Mouse (Mus musculus): ENCODE data around the gene Tatdn2.
A peak's percentile ranks its signal among the peaks of the same experiment; 100 is the strongest.
"Not testable (repeated sequence)": the region's sequence is repeated elsewhere in the genome, so short reads cannot be mapped to it uniquely, and the experiment has no call there.

Gene Tatdn2

DNA sequence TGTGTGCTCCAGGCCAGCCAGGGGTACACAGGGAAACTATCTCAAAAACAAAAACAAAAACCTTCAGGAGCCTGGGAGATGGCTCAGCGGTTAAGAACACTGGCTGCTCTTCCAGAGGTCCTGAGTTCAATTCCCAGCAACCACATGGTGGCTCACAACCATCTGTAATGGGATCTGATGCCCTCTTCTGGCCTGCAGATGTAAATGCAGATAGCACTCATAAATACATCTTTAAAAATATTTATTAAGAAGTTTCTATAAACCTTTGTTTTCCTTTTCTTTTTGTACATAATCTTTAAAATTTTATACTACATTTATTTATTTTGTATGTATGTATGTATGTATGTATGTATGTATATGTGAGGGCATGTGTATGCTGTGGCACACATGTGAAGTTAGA, 24.8 kb upstream of the Tatdn2 start:
- DNase-seq (ENCODE audit: low spot score): not testable (repeated sequence)

DNA sequence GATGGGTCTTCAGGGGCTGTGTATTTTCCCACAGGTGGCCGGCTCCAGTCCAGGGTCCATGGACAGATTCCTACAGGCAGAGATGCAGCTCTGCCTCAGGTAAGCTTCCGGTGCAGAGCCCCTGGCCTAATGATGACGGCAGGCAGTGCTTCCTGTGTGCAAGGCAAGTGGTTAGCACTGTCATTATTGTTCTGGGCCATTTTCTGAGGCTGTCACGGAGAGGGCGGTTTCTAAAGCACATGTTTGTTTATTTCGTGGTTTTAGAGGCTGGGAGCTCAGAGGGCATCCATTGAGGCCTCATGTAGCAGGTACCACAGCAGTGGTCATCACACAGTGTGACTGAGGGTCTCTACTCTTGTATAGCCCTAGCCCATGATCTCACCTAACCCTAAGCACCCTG, 23.9 kb upstream of the Tatdn2 start:
- no peak for DNase-seq (ENCODE audit: low spot score)

DNA sequence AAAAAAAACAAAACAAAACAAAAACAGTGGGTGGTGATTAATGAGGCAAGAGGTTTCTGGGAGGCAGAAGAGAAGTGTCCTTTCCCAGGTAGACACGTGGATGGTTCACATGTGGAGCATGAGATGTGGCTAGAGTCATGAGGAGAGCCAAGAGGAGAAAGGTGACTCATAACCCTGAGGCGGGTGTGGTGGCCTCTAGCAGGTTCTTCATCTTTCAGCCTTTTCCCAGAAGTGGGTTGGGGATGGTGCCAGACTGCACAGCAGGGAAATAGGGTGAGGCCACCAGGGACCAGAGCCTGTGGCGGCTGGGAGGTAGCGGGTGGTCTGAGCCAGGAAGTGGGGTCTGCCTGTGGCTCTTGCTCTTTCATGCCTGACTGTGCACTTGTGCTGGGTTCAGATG, 21.6 kb upstream of the Tatdn2 start:
- no peak for DNase-seq (ENCODE audit: low spot score)

DNA sequence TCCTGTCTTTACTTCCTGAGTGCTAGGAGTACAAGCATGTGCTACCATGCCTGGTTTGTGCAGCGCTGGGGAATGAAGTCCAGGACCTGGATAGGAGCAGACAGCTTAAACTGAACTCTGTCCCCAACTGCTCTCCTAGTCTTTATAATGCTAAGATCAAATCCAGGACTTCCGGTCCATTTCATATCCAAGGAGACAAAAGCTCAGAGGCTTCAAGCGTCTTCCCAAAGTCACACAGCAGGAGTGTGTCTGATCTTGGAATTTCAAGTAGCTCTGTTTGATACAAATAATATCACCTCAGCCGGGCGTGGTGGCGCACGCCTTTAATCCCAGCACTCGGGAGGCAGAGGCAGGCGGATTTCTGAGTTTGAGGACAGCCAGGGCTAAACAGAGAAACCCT, 20.9 kb upstream of the Tatdn2 start:
- no peak for DNase-seq (ENCODE audit: low spot score)

DNA sequence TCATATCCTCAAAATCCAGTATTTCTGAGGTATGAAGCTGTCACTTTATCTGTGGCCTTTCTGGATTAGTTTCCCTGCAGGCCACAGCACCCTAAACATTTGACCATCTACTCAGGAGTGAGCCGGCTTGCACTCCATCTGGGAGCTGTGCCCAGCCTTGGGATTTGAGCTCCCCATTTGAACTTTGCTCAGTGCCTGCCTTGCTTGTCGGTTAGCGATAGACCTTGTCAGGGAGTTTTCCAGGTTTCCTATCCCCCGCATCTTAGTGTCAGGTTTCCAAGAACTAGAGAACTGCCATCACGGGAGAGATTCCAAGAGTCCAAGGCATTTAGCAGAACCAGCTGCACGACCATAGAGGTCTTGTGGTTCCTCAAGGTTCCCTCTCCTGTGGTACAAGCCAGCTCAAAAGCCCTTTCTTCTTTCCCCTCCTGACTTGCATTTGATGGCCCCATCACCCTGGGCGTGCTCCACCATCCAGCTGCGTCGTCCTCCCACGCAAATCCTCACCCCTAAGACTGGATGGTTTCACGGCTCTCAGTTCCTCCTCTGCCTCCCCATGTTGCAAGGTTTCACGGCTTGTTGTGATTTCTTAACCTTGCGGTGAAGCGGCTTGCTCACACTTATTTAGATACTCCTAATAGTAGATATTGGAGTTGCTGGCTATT, 19.6 kb upstream of the Tatdn2 start:
- no peak for DNase-seq (ENCODE audit: low spot score)

DNA sequence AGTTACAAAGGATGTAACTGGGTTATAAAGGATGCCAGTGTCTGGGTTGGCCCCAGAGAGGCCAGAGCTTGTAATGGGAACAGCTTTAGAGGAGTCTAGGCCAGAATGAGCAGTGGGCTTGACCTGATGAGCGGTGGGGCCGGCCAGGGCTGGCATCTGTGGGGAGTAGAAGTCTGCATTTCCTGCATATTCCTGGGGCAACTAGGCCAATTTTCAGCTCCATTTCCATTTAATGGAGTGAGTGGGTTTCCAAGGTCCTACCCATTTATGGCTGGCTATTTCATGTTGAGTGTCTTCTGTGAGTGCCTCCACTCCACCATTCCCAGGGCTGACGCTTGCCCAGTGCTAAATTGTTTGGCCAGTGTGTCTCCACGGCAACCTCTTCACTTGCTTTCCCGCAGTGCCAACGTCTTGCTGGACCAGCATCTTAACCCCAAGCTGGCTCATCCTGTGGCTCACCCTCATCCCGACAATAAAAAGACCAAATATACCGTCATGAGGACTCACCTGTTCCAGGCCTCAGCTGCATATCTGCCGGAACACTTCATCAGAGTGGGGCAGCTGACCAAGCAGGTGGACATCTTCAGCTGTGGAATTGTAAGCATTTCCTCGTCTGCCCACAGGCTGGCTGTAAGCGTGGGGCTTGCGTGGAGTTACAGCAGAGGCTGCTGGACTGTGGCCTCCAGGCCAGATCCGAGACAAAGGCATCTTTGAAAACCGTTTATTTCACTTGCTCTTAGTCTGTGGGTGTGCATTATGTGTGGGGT, 18.4 kb upstream of the Tatdn2 start:
- no peak for DNase-seq (ENCODE audit: low spot score)

DNA sequence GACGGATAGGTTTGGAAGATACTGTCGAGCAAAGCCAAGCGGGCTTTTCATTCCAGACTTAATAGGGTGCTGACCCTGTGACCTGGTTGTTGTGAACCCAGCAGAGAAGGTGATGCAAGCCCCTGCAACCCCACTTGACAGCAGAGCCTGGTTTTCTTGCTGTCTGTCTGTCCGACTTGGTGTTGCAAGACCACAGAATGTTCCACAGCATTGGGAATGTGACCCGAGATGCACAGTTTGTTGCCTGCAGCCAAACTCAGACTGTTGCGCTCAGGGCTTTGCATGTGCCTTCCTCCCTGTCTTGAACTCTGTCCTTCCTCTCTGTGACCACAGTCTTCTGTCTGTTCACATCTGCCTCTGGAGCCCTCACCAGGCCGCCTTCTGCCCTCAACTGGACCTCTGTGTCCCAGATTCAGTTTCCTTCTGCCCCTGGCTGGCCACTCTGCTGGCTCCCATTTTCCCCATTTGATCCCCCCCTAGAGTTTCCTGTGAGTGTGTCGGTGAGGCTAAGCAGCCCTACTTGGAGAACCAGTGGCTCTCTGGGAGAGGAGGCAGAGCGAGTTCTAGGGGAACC, 16.8 kb upstream of the Tatdn2 start:
- DNase-seq (ENCODE audit: low spot score): no peak

DNA sequence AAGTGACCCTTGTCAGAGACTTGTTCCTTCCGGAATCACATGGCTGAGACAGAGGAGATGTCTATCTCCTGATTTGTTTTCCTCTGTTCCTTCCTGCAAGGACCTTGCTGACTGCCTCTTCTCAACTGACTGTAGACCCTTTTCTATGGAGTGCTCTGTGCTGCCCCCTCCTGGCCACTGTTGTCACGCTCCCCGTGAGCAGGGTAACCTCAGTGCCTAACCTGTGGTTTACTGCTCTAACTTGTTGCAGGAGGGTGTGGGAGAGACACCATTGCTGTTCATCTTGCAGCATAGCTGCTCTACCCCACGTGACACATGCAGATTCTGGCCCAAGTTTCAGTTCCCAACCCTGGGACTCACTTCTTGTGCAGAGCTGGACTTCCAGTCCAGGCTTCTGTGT, 15.6 kb upstream of the Tatdn2 start:
- peak; percentile 77 for DNase-seq (ENCODE audit: low spot score)

DNA sequence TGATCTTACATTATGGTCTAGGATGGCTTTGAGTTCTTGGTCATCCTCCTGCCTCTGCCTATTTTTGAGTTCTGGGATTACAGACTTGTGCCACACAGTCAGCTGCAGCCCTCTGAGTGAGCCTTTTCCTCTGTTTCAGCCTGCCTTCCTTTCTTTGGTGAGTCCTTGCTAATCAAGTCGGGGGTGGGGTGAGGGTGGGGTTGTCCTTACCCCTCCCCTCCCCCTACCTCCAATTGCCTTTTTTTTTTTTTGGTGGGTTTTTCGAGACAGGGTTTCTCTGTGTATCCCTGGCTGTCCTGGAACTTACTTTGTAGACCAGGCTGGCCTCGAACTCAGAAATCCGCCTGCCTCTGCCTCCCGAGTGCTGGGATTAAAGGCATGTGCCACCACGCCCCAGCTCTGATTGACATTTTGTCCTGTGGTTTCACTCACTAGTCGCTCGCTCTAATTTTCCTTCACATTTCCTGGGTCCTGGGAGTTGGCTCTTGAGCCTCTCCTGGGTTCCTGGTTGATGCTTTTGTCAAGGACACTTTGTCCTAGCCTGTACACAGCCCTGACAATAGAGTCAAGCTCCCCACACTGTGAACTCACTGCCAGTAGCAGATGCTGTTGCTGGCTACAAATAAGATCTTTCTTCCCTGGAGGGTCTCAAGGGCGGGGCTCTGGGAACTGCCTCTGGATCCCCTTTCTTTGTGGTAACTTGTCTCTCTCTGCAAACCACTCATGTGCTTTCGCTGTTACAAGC, 13.6 kb upstream of the Tatdn2 start:
- no peak for DNase-seq (ENCODE audit: low spot score)

DNA sequence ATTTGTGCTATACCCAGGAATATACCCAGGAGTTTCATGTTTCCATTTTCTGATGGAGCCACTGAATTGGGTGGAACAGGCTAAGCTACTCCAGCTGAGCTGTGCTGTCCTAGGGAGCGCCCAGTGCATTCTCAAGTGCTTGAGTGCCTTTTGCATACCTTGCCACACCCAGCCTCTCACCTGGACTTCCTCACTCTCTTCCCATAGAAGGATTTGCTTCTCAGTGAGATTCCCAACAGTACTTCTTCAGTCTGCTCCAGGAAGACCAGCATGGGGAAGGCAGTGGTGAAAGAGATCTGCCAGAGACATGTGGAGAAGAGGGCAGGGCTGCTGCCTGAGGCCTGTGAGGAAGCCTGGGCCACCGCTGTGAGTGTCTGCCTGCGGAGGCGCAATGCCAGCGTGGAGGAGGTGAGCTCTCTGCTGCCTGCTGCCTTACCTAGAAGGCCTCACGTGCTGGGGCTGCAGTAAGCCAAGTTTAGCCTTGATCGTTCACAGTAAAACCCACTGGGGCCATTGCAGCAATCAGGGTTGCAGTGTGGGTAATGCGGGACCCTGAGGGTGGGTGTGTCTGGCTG, 10.2 kb upstream of the Tatdn2 start:
- DNase-seq (ENCODE audit: low spot score): no peak

DNA sequence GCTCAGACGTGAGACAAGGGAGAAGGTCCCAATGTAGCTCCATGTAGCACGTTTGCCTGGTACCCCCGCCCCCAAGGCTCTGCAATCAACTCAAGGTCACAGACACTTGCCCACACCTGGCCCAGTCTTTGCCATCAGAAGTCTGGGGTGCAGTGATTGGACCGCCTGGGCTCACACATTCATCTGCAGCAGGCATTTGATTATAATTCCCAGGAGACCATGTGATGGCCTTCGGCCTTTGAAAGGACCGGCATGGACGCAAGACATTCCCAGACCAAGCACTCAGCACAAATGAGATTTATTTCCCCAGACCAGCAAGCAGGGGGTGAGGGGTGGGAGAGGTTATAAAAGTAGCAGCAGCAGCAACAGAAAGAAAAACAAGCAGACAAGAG, 6.8 kb upstream of the Tatdn2 start:
- peak; percentile 35 for DNase-seq (ENCODE audit: low spot score)

DNA sequence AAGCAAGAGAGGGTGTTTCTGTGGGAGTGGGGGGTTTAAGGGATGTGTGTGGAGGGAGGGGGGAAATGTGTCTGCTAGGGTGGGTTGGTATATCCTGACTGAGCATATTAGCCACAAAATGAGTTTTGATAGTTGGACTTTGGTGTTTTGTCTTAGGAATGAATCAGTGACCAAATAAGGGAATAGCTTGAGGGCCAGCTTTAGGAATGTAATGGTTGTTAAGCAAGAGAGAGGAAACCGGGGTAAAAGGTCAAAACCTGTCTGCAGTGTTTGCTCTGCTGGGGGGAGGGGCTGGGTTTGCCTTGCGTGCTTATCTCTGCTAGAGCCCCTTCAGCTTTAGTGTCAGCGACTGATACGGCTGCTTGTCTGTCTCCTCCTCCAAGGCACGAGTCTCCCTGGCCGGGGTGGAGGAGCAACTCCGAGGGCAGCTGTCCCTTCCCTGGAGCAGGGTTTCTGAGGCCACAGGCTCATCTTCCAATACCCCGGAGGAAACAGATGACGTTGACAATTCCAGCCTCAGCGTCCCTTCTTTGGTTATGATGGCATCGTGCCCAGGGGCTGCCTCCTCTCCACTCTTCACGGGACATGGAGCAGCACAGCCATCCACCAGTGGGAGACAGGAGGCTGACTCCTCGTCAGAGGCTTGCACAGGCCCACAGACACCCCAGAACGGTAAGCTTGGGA, 6.3 kb upstream of the Tatdn2 start:
- DNase-seq (ENCODE audit: low spot score): peak; percentile 72

DNA sequence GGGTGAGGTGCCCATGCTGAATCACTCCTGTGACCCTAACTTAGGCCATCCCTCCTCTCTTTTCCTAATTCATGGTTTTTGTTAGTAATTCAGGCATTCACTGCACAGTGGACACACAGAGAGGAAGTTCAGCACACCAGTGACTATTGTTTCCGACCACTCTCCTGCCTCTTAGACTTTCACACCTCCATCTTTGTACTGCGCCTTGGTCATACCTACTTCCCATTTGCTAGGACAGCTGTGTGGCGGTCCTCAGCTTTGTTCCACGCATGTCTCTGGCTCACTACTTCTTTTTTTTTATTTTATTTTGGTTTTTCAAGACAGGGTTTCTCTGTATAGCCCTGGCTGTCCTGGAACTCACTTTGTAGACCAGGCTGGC, 5.8 kb upstream of the Tatdn2 start:
- DNase-seq (ENCODE audit: low spot score): no peak

DNA sequence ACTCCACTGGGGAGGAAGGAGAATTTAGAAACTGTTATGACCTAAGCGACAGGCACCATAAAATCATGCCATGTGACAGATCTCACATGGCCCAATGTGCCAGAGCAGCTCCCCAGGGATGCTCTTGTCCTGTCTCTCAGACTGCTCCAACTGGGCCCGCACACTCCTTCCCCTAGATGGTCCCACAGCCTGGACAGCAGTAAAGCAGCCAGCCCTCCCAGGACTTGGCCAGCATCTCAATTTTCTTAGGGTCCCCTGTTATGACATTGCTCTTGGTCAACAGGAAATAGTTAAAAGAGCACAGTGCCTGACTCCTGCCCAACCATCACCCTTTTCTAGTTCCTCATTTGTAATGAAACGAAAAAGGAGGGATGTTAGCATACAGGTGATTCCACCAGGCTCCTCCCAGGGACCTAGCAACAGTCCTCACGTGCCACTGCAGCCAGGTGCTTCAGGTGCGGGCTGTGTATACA, 4.2 kb upstream of the Tatdn2 start:
- DNase-seq (ENCODE audit: low spot score): no peak

DNA sequence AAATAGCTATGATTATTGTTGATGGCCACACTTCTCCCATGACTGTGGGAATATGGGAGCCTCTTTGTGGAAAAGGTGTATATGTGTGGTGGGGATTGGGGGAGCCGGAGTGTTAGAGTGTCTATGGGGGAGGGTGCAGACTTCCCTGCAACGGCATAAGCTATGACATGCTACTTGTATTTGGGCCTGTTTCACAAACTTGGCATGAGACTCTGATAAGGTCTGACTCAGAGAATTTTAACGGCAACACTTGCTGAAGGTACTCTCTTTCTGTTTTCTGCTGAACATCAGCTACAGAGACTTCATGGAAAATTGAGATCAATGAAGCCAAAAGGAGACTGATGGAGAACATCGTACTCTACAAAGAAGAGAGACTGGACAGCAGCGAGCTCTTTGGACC, 3.5 kb upstream of the Tatdn2 start:
- no peak for DNase-seq (ENCODE audit: low spot score)

DNA sequence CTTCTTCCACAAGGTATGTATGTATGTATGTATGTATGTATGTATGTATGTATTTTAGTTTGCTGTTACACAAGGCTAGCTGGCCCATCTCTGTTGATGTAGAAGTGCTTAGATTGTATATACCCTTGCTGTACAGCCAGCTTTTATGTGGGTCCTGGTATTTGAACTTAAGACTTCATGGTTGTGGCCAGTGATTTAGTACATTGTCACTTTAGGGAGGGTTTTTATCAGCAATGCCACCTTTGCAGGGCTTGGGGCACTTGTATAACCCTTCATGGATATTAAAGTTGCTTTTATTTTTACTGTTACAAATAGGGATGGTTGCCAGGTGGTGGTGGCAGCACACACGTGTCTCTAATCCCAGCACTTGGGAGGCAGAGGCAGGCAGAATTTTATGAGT, 1.6 kb upstream of the Tatdn2 start:
- DNase-seq (ENCODE audit: low spot score): no peak

DNA sequence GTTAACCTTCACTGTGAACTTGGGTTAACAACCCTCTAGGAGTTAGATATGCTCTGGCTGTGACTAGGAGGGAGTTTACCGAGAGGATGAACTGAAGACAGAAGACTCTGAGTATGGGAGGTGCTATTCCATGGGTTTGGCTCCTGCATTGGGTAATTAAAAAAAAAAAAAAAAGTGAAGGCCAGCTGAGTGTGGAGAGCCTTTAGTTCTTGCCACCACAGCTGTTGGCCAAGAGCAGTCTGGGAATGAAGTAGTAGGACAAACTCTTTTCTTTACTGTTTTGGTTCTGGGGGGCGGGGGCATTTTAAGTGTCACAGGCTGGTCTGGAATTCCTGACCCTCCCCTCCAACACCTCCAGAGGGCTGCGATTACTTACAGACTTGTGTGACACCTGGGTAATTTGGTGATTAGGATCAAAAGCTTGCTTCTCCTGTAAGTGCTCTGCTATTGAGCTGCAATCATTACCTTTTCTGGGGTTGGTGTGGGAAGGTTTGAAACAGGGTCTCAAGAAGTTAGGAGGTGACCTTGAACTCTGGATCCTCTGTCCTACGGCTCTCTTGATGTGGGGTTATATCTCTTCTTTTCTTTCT, 989 bp upstream of the Tatdn2 start:
- no peak for DNase-seq (ENCODE audit: low spot score)

DNA sequence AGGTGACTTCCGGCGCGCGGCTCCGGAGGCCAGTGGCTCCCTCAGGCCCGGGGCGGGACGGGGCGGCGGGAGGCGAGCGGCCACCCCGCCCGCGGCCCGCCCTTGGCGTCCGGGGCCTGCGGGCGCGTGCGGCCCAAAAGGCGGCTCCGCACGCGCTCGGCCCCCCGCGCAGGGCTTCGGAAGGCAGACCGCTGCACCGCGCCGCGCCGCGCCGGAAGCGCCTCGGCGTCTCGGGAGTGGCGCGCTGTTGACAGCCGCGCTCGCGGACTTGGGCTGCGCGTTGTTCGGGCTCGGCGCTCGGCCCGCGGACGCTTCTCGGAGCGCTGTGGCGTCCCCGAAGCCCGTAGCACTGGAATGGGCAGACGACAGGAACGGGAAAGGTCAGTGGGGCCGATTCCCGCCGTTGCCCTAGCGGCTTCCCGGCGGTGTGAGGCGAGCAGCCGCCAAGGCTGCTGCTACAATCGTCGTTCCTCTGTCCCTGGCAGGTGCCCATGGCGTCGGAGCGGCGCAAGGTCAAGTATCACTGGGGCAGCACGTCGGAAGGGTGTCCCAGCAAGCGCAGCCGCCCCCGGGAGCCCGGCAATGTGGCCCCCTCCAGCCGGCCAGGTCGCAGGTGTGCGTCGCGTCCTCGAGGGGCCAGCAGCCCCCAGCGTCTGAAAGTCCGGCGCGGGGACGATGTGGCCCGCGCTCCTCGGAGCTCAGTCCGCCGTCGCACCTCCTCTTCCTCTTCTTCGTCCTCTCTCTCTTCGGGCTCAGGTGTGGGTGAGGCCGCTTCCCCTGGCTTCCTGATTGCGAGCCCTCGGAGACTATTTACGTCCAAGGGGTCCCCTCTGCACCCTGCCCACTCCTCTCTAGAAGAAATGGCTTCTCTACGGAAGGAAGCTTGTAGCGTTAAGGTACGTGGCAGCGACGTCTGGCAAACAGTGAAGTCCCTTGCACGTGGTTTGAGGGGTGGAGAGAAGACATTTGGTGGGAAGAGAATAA, 664 bp downstream of the Tatdn2 start:
- peak; percentile 44 for DNase-seq (ENCODE audit: low spot score)

DNA sequence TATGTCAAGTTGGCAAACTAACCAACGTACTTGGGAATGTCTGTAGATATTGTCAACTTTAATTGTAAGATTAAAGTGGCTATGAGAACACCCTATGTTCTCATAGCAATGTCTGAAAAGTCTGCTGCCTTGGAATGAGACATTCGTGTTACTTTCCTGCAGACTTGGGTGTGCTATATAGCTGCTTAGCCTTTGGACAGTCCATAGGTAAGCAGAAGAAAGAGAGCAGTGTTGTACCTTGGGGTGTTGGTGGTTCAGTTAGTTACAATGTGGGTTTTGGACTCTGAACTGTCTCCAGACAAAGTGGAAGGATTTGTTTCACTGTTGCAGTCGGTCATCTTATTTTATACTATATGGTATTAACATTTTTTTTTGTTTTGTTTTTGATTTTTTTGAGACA, 15.9 kb downstream of the Tatdn2 start:
- no peak for DNase-seq (ENCODE audit: low spot score)

DNA sequence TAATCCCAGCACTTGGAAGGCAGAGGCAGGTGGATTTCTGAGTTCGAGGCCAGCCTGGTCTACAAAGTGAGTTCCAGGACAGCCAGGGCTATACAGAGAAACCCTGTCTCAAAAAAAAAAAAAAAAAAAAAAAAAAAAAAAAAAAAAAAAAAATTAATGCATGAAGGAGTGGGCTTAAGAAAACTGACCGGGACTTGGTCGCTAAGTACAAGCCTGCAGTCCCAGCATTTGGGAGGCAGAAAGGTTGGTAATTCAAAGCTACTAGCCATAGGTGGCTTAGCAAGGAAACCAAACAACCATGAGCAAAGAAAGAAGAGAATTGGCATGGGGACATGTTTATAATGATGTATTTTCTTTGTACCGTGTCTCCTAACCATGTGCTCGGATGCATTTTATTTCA, 16.5 kb downstream of the Tatdn2 start:
- DNase-seq (ENCODE audit: low spot score): not testable (repeated sequence)

Measured in ovary, postnatal 36 days (tissue).